Mouse (Mus musculus) liver, postnatal 0 days (tissue): Measurements from ENCODE around the gene Usp34. TPM values are rescaled to one million over a fixed set of nuclear protein-coding genes. Genes with fewer than 3 reads are reported as not detected.

Experiments
- ATAC-seq: fragments of 200-750 bp; cut with Nextera tagmentation; 2 replicates; pipeline ENCODE4 v1.8.0; 2017; ENCODE audit warnings: mild to moderate bottlenecking, moderate library complexity
- DNase-seq: peaks from one replicate; pipeline ENCODE4 v3.0.0-alpha.2; 2016
- H3K27ac ChIP-seq: fragments of 300-500 bp; sonication (generic); 2 replicates; pipeline ENCODE4 v1.5.1; 2014; ENCODE audit warnings: antibody characterized with exemption, moderate library complexity, mild to moderate bottlenecking, low read depth
- H3K27me3 ChIP-seq: fragments of 300-500 bp; sonication (generic); 2 replicates; pipeline ENCODE4 v1.6.1; 2014; ENCODE audit warnings: low read length, control low read depth, mixed read lengths; ENCODE audit not compliant: insufficient read depth
- H3K36me3 ChIP-seq: fragments of 300-500 bp; sonication (generic); replicated peaks from 2 replicates; pipeline ENCODE4 v1.6.1; 2014; ENCODE audit warnings: mild to moderate bottlenecking, control low read depth, low read length, moderate library complexity, mixed read lengths; ENCODE audit not compliant: insufficient read depth
- H3K4me1 ChIP-seq: fragments of 300-500 bp; sonication (generic); 2 replicates; pipeline ENCODE4 v1.6.1; 2014; ENCODE audit warnings: antibody characterized with exemption, mild to moderate bottlenecking, control low read depth; ENCODE audit not compliant: insufficient read depth
- H3K4me2 ChIP-seq: fragments of 300-500 bp; sonication (generic); 2 replicates; pipeline ENCODE4 v1.6.1; 2014; ENCODE audit warnings: low read depth, mild to moderate bottlenecking, low read length, moderate library complexity, mixed read lengths
- H3K4me3 ChIP-seq: fragments of 300-500 bp; sonication (generic); 2 replicates; pipeline ENCODE4 v1.5.1; 2014; ENCODE audit warnings: low read depth, low read length
- H3K9ac ChIP-seq: fragments of 300-500 bp; sonication (generic); replicated peaks from 2 replicates; pipeline ENCODE4 v1.6.1; 2014; ENCODE audit warnings: mild to moderate bottlenecking, moderate library complexity
- H3K9me3 ChIP-seq: fragments of 300-500 bp; sonication (generic); 2 replicates; pipeline ENCODE4 v1.6.1; 2016; ENCODE audit warnings: mild to moderate bottlenecking, control low read depth, low read length, mixed read lengths
- CTCF ChIP-seq: sonication (generic); IDR thresholded peaks from 2 replicates; pipeline ENCODE4 v1.5.1; 2016; ENCODE audit warnings: antibody characterized with exemption, low read depth
- EP300 ChIP-seq: IDR thresholded peaks from 2 replicates; pipeline ENCODE4 v1.6.1; 2016; ENCODE audit warnings: antibody characterized with exemption, low read depth, mild to moderate bottlenecking
- WGBS: fragments of 180-500 bp; shearing (Covaris S2); extraction: QIAGEN DNeasy Blood & Tissue Kit; methylation state at CpG from one replicate; pipeline ENCODE4 v1.1.7; 2014; ENCODE audit not compliant: insufficient replicate concordance; 5-methylcytosine and 5-hydroxymethylcytosine counted together
- microRNA-seq: library from miRNA; unstranded; fragments of <30 nt; microRNA quantifications from one replicate; pipeline ENCODE4, GENCODE M21; 2016
- polyA plus RNA-seq: library from polyadenylated mRNA; unstranded; fragments of >200 nt; fragmentation: Nextera tagmentation; extraction: Ambion mirVana; gene quantifications from 2 replicates; pipeline ENCODE4 v1.2.1, GENCODE M21; 2015

The Usp34 gene
- polyA plus RNA-seq, 1 experiment from 2014 or later, result 6.6 TPM

DNA sequence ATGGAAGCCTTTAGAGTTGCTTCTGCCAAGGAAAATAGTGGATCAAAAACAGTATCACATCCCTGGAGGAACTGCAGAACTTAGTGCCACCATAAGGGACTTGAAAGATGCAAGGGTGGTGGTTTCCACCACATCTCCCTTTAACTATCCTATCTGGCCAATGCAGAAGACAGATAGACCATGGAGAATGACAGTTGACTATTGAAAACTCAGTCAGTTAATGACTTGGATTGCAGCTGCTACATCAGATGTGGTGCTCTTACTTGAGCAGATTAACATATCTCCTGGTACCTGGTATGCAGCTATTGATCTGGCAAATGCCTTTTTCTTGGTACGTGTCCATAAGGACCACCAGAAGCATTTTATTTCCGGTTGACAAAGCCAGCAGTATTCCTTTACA, 230.8 kb downstream of the Usp34 start:
- DNase-seq (no peak), ATAC-seq (no peak)
- H3K4me1 ChIP-seq, result no peaks in the 10 kb centered on the region
- no peaks in the 10 kb centered on the region for H3K36me3 ChIP-seq
- H3K9me3 ChIP-seq, result no peaks in the 10 kb centered on the region
- no peak overlapping the region for H3K4me3 ChIP-seq
- H3K9ac ChIP-seq, result no peak overlapping the region
- no peak overlapping the region for H3K4me2 ChIP-seq
- no peak for TF ChIP-seq CTCF
- no peak for TF ChIP-seq EP300
- H3K27me3 ChIP-seq, result no peaks in the 10 kb centered on the region
- WGBS, result 71% methylated on average over 2 of the region's 2 CpGs
- H3K27ac ChIP-seq, result no peak overlapping the region

Small RNA genes within 50 kb of the gene (microRNA-seq; reads per million reads assigned to microRNA genes)
- not detected for gene Gm47279

Other genes starting within 250 kb of the Usp34 start
- gene Xpo1, start 50.9 kb upstream of the Usp34 start, polyA plus RNA-seq, result 14.2 and 16.0 TPM in 2 replicates
- gene Ahsa2, start 191.1 kb downstream of the Usp34 start, polyA plus RNA-seq, result 16.0 and 17.3 TPM in 2 replicates
- gene 1700093K21Rik, start 214.3 kb downstream of the Usp34 start, polyA plus RNA-seq, result 0.12 TPM in 1 of 2 replicates, not detected in the other